Mouse (Mus musculus): ENCODE data around the gene Rnh1. TPM values are rescaled to one million over a fixed set of nuclear protein-coding genes. Genes with fewer than 3 reads are reported as not detected.

Gene Rnh1
- polyA plus RNA-seq, 1 experiment from 2014 or later = 153 TPM

GRCm38 (mm10) chr7:141175068-141175467 lies 2.4 kb upstream of the Rnh1 start:
- H3K27me3 ChIP-seq (ENCODE audit: control insufficient read depth, insufficient read depth, low read depth, low read length) = no peaks in the 10 kb centered on the region; the same call in 1 of the 2 replicates
- no peaks in the 10 kb centered on the region for H3K9me3 ChIP-seq (ENCODE audit: control insufficient read depth, low read length)
- no peak overlapping the region for H3K27ac ChIP-seq (ENCODE audit: low read length)
- H3K4me3 ChIP-seq (ENCODE audit: low read length) = no peak overlapping the region
- H3K4me1 ChIP-seq (replicated peaks; ENCODE audit: control insufficient read depth, insufficient read depth, low read length) = peaks cover 10% of the 10 kb centered on the region
- H3K36me3 ChIP-seq (ENCODE audit: control insufficient read depth, insufficient read depth, low read length) = no peaks in the 10 kb centered on the region
- WGBS = 85% methylated on average over 4 of the region's 4 CpGs
- H3K4me2 ChIP-seq (ENCODE audit: low read depth, low read length) = no peak overlapping the region
- ATAC-seq (ENCODE audit: low read depth) = no peak
- H3K9ac ChIP-seq (ENCODE audit: low read length) = no peak overlapping the region

- H3K4me1 ChIP-seq (replicated peaks; ENCODE audit: control insufficient read depth, insufficient read depth, low read length) = peaks cover 18% of the 10 kb centered on the region
- peak overlapping the region; percentile 72 for H3K4me2 ChIP-seq (ENCODE audit: low read depth, low read length)
- H3K9ac ChIP-seq (ENCODE audit: low read length) = peak overlapping the region; percentile 77
- H3K4me3 ChIP-seq (ENCODE audit: low read length) = peak overlapping the region; percentile 63
- WGBS = 60% methylated on average over 5 of the region's 5 CpGs
- peak overlapping the region; percentile 97 for H3K27ac ChIP-seq (ENCODE audit: low read length)
- no peaks in the 10 kb centered on the region for H3K9me3 ChIP-seq (ENCODE audit: control insufficient read depth, low read length)
- no peaks in the 10 kb centered on the region for H3K27me3 ChIP-seq (ENCODE audit: control insufficient read depth, insufficient read depth, low read depth, low read length)
- no peak for ATAC-seq (ENCODE audit: low read depth)
- no peaks in the 10 kb centered on the region for H3K36me3 ChIP-seq (ENCODE audit: control insufficient read depth, insufficient read depth, low read length)
Measured at GRCm38 (mm10) chr7:141173323-141173850, 730 bp upstream of the Rnh1 start.

- H3K27ac ChIP-seq (ENCODE audit: low read length) = peak overlapping the region; percentile 48
- ATAC-seq (ENCODE audit: low read depth) = no peak
- peaks cover 28% of the 10 kb centered on the region for H3K4me1 ChIP-seq (replicated peaks; ENCODE audit: control insufficient read depth, insufficient read depth, low read length)
- no peak overlapping the region for H3K9ac ChIP-seq (ENCODE audit: low read length)
- no peak overlapping the region for H3K4me3 ChIP-seq (ENCODE audit: low read length)
- H3K27me3 ChIP-seq (ENCODE audit: control insufficient read depth, insufficient read depth, low read depth, low read length) = no peaks in the 10 kb centered on the region
- H3K4me2 ChIP-seq (ENCODE audit: low read depth, low read length) = no peak overlapping the region
- H3K36me3 ChIP-seq (ENCODE audit: control insufficient read depth, insufficient read depth, low read length) = peaks cover 3% of the 10 kb centered on the region
- H3K9me3 ChIP-seq (ENCODE audit: control insufficient read depth, low read length) = no peaks in the 10 kb centered on the region
Measured at GRCm38 (mm10) chr7:141169866-141170265, 2.8 kb downstream of the Rnh1 start.

GRCm38 (mm10) chr7:141169300-141169699 lies 3.4 kb downstream of the Rnh1 start:
- Histone ChIP-seq H3K27me3 (ENCODE audit: control insufficient read depth, insufficient read depth, low read depth, low read length) (no peaks in the 10 kb centered on the region), H3K4me2 (ENCODE audit: low read depth, low read length) (no peak overlapping the region; the same call in 1 of the 2 replicates), H3K9ac (ENCODE audit: low read length) (0 out of 2 replicates have a peak overlapping the region, but pooled peaks have one; percentile 1), H3K4me1 (replicated peaks; ENCODE audit: control insufficient read depth, insufficient read depth, low read length) (peaks cover 28% of the 10 kb centered on the region), H3K4me3 (ENCODE audit: low read length) (no peak overlapping the region), H3K9me3 (ENCODE audit: control insufficient read depth, low read length) (no peaks in the 10 kb centered on the region), H3K36me3 (ENCODE audit: control insufficient read depth, insufficient read depth, low read length) (peaks cover 7% of the 10 kb centered on the region), H3K27ac (ENCODE audit: low read length) (peak overlapping the region; percentile 48)
- ATAC-seq (ENCODE audit: low read depth) = no peak
- 27% methylated on average over 1 of the region's 1 CpGs for WGBS

- Histone ChIP-seq H3K27ac (ENCODE audit: low read length) (peak overlapping the region; percentile 48), H3K4me3 (ENCODE audit: low read length) (peak overlapping the region; percentile 63), H3K36me3 (ENCODE audit: control insufficient read depth, insufficient read depth, low read length) (peaks cover 13% of the 10 kb centered on the region), H3K4me1 (replicated peaks; ENCODE audit: control insufficient read depth, insufficient read depth, low read length) (peaks cover 28% of the 10 kb centered on the region), H3K9ac (ENCODE audit: low read length) (peak overlapping the region; percentile 77), H3K9me3 (ENCODE audit: control insufficient read depth, low read length) (no peaks in the 10 kb centered on the region), H3K4me2 (ENCODE audit: low read depth, low read length) (peak overlapping the region; percentile 71), H3K27me3 (ENCODE audit: control insufficient read depth, insufficient read depth, low read depth, low read length) (no peaks in the 10 kb centered on the region)
- under 1% methylated on average over 22 of the region's 22 CpGs for WGBS
- peak; percentile 66 for ATAC-seq (ENCODE audit: low read depth)
Measured at GRCm38 (mm10) chr7:141168518-141168953, 4.1 kb downstream of the Rnh1 start.

- Histone ChIP-seq H3K4me2 (ENCODE audit: low read depth, low read length) (peak overlapping the region; percentile 71), H3K27me3 (ENCODE audit: control insufficient read depth, insufficient read depth, low read depth, low read length) (no peaks in the 10 kb centered on the region), H3K27ac (ENCODE audit: low read length) (peak overlapping the region; percentile 48), H3K4me1 (replicated peaks; ENCODE audit: control insufficient read depth, insufficient read depth, low read length) (peaks cover 23% of the 10 kb centered on the region), H3K36me3 (ENCODE audit: control insufficient read depth, insufficient read depth, low read length) (peaks cover 16% of the 10 kb centered on the region), H3K9me3 (ENCODE audit: control insufficient read depth, low read length) (no peaks in the 10 kb centered on the region), H3K9ac (ENCODE audit: low read length) (peak overlapping the region; percentile 77), H3K4me3 (ENCODE audit: low read length) (peak overlapping the region; percentile 63)
- WGBS = 8% methylated on average over 7 of the region's 7 CpGs
- peak; percentile 2; the same call in 1 of the 2 replicates for ATAC-seq (ENCODE audit: low read depth)
Measured at GRCm38 (mm10) chr7:141167901-141168517, 4.6 kb downstream of the Rnh1 start.

GRCm38 (mm10) chr7:141164850-141165249 lies 7.8 kb downstream of the Rnh1 start:
- H3K27me3 ChIP-seq (ENCODE audit: control insufficient read depth, insufficient read depth, low read depth, low read length) = no peaks in the 10 kb centered on the region
- peaks cover 17% of the 10 kb centered on the region for H3K4me1 ChIP-seq (replicated peaks; ENCODE audit: control insufficient read depth, insufficient read depth, low read length)
- H3K27ac ChIP-seq (ENCODE audit: low read length) = no peak overlapping the region
- H3K9ac ChIP-seq (ENCODE audit: low read length) = no peak overlapping the region
- H3K4me3 ChIP-seq (ENCODE audit: low read length) = no peak overlapping the region
- no peaks in the 10 kb centered on the region for H3K9me3 ChIP-seq (ENCODE audit: control insufficient read depth, low read length)
- H3K4me2 ChIP-seq (ENCODE audit: low read depth, low read length) = no peak overlapping the region
- peaks cover 35% of the 10 kb centered on the region for H3K36me3 ChIP-seq (ENCODE audit: control insufficient read depth, insufficient read depth, low read length)
- WGBS = 84% methylated on average over 6 of the region's 6 CpGs
- ATAC-seq (ENCODE audit: low read depth) = no peak

- peaks cover 35% of the 10 kb centered on the region for H3K36me3 ChIP-seq (ENCODE audit: control insufficient read depth, insufficient read depth, low read length)
- no peak overlapping the region for H3K9ac ChIP-seq (ENCODE audit: low read length)
- H3K27me3 ChIP-seq (ENCODE audit: control insufficient read depth, insufficient read depth, low read depth, low read length) = no peaks in the 10 kb centered on the region
- H3K4me3 ChIP-seq (ENCODE audit: low read length) = no peak overlapping the region
- no peak for ATAC-seq (ENCODE audit: low read depth)
- H3K27ac ChIP-seq (ENCODE audit: low read length) = no peak overlapping the region
- no peak overlapping the region for H3K4me2 ChIP-seq (ENCODE audit: low read depth, low read length)
- H3K4me1 ChIP-seq (replicated peaks; ENCODE audit: control insufficient read depth, insufficient read depth, low read length) = peaks cover 13% of the 10 kb centered on the region
- WGBS = 90% methylated on average over 7 of the region's 7 CpGs
- H3K9me3 ChIP-seq (ENCODE audit: control insufficient read depth, low read length) = no peaks in the 10 kb centered on the region
Measured at GRCm38 (mm10) chr7:141164397-141164796, 8.3 kb downstream of the Rnh1 start.

GRCm38 (mm10) chr7:141155362-141155761 lies 17.3 kb downstream of the Rnh1 start:
- Histone ChIP-seq H3K36me3 (ENCODE audit: control insufficient read depth, insufficient read depth, low read length) (peaks cover 19% of the 10 kb centered on the region), H3K9ac (ENCODE audit: low read length) (no peak overlapping the region)

More at GRCm38 (mm10) chr7:141155362-141155761, 17.3 kb downstream of the Rnh1 start:
- 0 out of 2 replicates have a peak, but pooled peaks have one; percentile 7 for ATAC-seq (ENCODE audit: low read depth)
- Histone ChIP-seq H3K4me2 (ENCODE audit: low read depth, low read length) (no peak overlapping the region), H3K9me3 (ENCODE audit: control insufficient read depth, low read length) (no peaks in the 10 kb centered on the region), H3K27ac (ENCODE audit: low read length) (no peak overlapping the region), H3K4me1 (replicated peaks; ENCODE audit: control insufficient read depth, insufficient read depth, low read length) (no peaks in the 10 kb centered on the region), H3K4me3 (ENCODE audit: low read length) (no peak overlapping the region), H3K27me3 (ENCODE audit: control insufficient read depth, insufficient read depth, low read depth, low read length) (no peaks in the 10 kb centered on the region)
- 70% methylated on average over 9 of the region's 9 CpGs for WGBS

All from lung, embryonic 16.5 days (tissue).